Comparison of ENCODE assay signal across 31 mouse cellular contexts in the genomic region with DNA sequence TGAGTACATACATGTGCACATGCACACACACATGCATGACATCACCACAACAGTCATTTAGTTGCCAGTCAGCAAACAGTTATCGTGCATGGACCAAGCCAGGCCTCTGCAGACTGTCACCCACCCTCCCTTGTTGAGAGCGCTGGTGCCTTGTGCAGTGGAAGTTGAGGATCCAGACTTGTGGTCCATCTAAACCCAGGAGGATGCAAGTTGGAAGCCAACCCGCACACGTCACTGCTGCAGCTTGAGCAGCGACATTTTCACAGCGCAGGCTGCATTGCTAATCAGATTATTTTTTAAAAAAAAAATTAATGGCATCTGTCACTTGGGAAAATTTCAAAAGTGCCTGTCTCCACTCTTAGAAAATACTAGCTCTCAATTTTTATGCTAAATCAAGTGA.
A peak's percentile ranks its signal among the peaks of the same experiment; 100 is the strongest.
DNase-seq lines count a peak whose midpoint lies in the region; ATAC-seq and TF ChIP-seq lines count a peak whose summit lies in the region.
"Had no signal": no experiment of that assay in that cellular context is flagged by ENCODE, and none has a peak within 500 bp of the region (broad histone marks: within the 10 kb centered on the region; RNA-seq: fewer than 3 reads in every experiment).

No protein-coding gene starts in this region.

- no peak overlapping the region for H3K4me2 ChIP-seq in forebrain, embryonic 16.5 days (ENCODE audit: low read length)
- no peak overlapping the region for H3K4me2 ChIP-seq in midbrain, embryonic 14.5 days (ENCODE audit: low read length)
- no peak overlapping the region for H3K4me2 ChIP-seq in neural tube, embryonic 14.5 days (ENCODE audit: low read depth, low read length)
- no peak overlapping the region for H3K4me2 ChIP-seq in lung, postnatal 0 days (replicated peaks; ENCODE audit: low read depth, low read length)
- H3K4me2 ChIP-seq: heart, embryonic 12.5 days; intestine, embryonic 15.5 days; limb, embryonic 15.5 days; liver, embryonic 13.5 days; midbrain, embryonic 12.5 days had no signal

- H3K9me3 ChIP-seq in forebrain, embryonic 16.5 days (ENCODE audit: control insufficient read depth, low read length) = no peaks in the 10 kb centered on the region
- no peaks in the 10 kb centered on the region for H3K9me3 ChIP-seq in forebrain, embryonic 10.5 days
- H3K9me3 ChIP-seq in megakaryocyte, embryonic 14.5 days = no peaks in the 10 kb centered on the region
- H3K9me3 ChIP-seq in midbrain, embryonic 14.5 days (ENCODE audit: control insufficient read depth, low read length) = no peaks in the 10 kb centered on the region
- no peaks in the 10 kb centered on the region for H3K9me3 ChIP-seq in neural tube, embryonic 14.5 days (ENCODE audit: control insufficient read depth, low read length)
- H3K9me3 ChIP-seq in lung, postnatal 0 days (ENCODE audit: low read length) = no peaks in the 10 kb centered on the region
- H3K9me3 ChIP-seq: heart, embryonic 12.5 days; intestine, embryonic 15.5 days; limb, embryonic 10.5 days; limb, embryonic 15.5 days; liver, embryonic 13.5 days; midbrain, embryonic 12.5 days had no signal

- TF ChIP-seq EP300 in lung, postnatal 0 days (IDR thresholded peaks at IDR 0.05) = no peak

- TF ChIP-seq CTCF in lung, postnatal 0 days (IDR thresholded peaks at IDR 0.05) = no peak

- ATAC-seq in forebrain, embryonic 16.5 days = peak; percentile 22
- no peak for ATAC-seq in megakaryocyte, adult 5-6 weeks (ENCODE audit: poor library complexity, severe bottlenecking)
- no peak for ATAC-seq in midbrain, embryonic 14.5 days (ENCODE audit: low FRiP score, low TSS enrichment)
- peak; percentile 38; the same call in 1 of the 2 replicates for ATAC-seq in neural tube, embryonic 14.5 days (ENCODE audit: low read depth)
- ATAC-seq in lung, postnatal 0 days = no peak
- ATAC-seq: CD4-positive, CD25-positive, alpha-beta regulatory T cell, adult 4 months; hindbrain, embryonic 16.5 days; intestine, embryonic 15.5 days had no signal

- no peak overlapping the region for H3K4me3 ChIP-seq in forebrain, embryonic 16.5 days (replicated peaks; ENCODE audit: low read length)
- H3K4me3 ChIP-seq in forebrain, embryonic 10.5 days = no peak overlapping the region
- peak overlapping the region; percentile 35 for H3K4me3 ChIP-seq in megakaryocyte, embryonic 14.5 days (replicated peaks)
- H3K4me3 ChIP-seq in midbrain, embryonic 14.5 days (replicated peaks; ENCODE audit: low read depth, low read length) = no peak overlapping the region
- no peak overlapping the region for H3K4me3 ChIP-seq in neural tube, embryonic 14.5 days (ENCODE audit: low read depth, low read length)
- no peak overlapping the region for H3K4me3 ChIP-seq in lung, postnatal 0 days (ENCODE audit: low read depth, low read length)
- H3K4me3 ChIP-seq: erythroblast, embryonic 14.5 days; heart, adult 2 months; heart, embryonic 12.5 days; intestine, embryonic 15.5 days; layer of hippocampus, adult 2 months; limb, embryonic 10.5 days; limb, embryonic 15.5 days; liver, embryonic 13.5 days; midbrain, embryonic 12.5 days; myocyte had no signal

- no peaks in the 10 kb centered on the region for H3K36me3 ChIP-seq in forebrain, embryonic 16.5 days (ENCODE audit: control insufficient read depth, insufficient read depth)
- no peaks in the 10 kb centered on the region for H3K36me3 ChIP-seq in forebrain, embryonic 10.5 days (replicated peaks)
- no peaks in the 10 kb centered on the region for H3K36me3 ChIP-seq in megakaryocyte, embryonic 14.5 days (replicated peaks; ENCODE audit: low read length)
- H3K36me3 ChIP-seq in midbrain, embryonic 14.5 days (ENCODE audit: control insufficient read depth, insufficient read depth, low read length) = no peaks in the 10 kb centered on the region
- no peaks in the 10 kb centered on the region for H3K36me3 ChIP-seq in neural tube, embryonic 14.5 days (ENCODE audit: control insufficient read depth, insufficient read depth, low read length)
- no peaks in the 10 kb centered on the region for H3K36me3 ChIP-seq in lung, postnatal 0 days (ENCODE audit: insufficient read depth, low read length)
- H3K36me3 ChIP-seq: heart, embryonic 12.5 days; intestine, embryonic 15.5 days; limb, embryonic 10.5 days; limb, embryonic 15.5 days; liver, embryonic 13.5 days; midbrain, embryonic 12.5 days had no signal

- peaks cover 10% of the 10 kb centered on the region for H3K4me1 ChIP-seq in forebrain, embryonic 16.5 days (replicated peaks; ENCODE audit: control insufficient read depth, insufficient read depth, low read length)
- H3K4me1 ChIP-seq in forebrain, embryonic 10.5 days = no peaks in the 10 kb centered on the region
- no peaks in the 10 kb centered on the region for H3K4me1 ChIP-seq in megakaryocyte, embryonic 14.5 days
- peaks cover 48% of the 10 kb centered on the region for H3K4me1 ChIP-seq in midbrain, embryonic 14.5 days (ENCODE audit: control insufficient read depth, insufficient read depth, low read length)
- H3K4me1 ChIP-seq in neural tube, embryonic 14.5 days (ENCODE audit: control insufficient read depth, insufficient read depth, low read length) = peaks cover 18% of the 10 kb centered on the region
- no peaks in the 10 kb centered on the region for H3K4me1 ChIP-seq in lung, postnatal 0 days (ENCODE audit: insufficient read depth, low read depth, low read length)
- H3K4me1 ChIP-seq: intestine, embryonic 15.5 days; limb, embryonic 15.5 days; liver, embryonic 13.5 days had no signal

- no peaks in the 10 kb centered on the region for H3K27me3 ChIP-seq in forebrain, embryonic 16.5 days (replicated peaks; ENCODE audit: control insufficient read depth, insufficient read depth, low read length)
- peaks cover 24% of the 10 kb centered on the region for H3K27me3 ChIP-seq in forebrain, embryonic 10.5 days (ENCODE audit: poor library complexity, severe bottlenecking)
- H3K27me3 ChIP-seq in megakaryocyte, embryonic 14.5 days (replicated peaks) = peaks cover 15% of the 10 kb centered on the region
- H3K27me3 ChIP-seq in midbrain, embryonic 14.5 days (ENCODE audit: control insufficient read depth, insufficient read depth, low read length) = no peaks in the 10 kb centered on the region
- no peaks in the 10 kb centered on the region for H3K27me3 ChIP-seq in neural tube, embryonic 14.5 days (ENCODE audit: control insufficient read depth, insufficient read depth, low read length)
- no peaks in the 10 kb centered on the region for H3K27me3 ChIP-seq in lung, postnatal 0 days (replicated peaks; ENCODE audit: insufficient read depth, low read length)
- H3K27me3 ChIP-seq: heart, embryonic 12.5 days; intestine, embryonic 15.5 days; liver, embryonic 13.5 days had no signal

- WGBS in forebrain, embryonic 16.5 days = 66% methylated on average over 6 of the region's 6 CpGs
- WGBS in forebrain, embryonic 10.5 days = 91% methylated on average over 6 of the region's 6 CpGs
- 45% methylated on average over 6 of the region's 6 CpGs for WGBS in midbrain, embryonic 14.5 days
- 60% methylated on average over 6 of the region's 6 CpGs for WGBS in neural tube, embryonic 14.5 days
- 94% methylated on average over 6 of the region's 6 CpGs for WGBS in lung, postnatal 0 days

- H3K9ac ChIP-seq in forebrain, embryonic 16.5 days (replicated peaks; ENCODE audit: low read depth, low read length) = no peak overlapping the region
- no peak overlapping the region for H3K9ac ChIP-seq in midbrain, embryonic 14.5 days (replicated peaks; ENCODE audit: low read length)
- no peak overlapping the region for H3K9ac ChIP-seq in neural tube, embryonic 14.5 days (replicated peaks; ENCODE audit: low read depth, low read length)
- H3K9ac ChIP-seq in lung, postnatal 0 days (replicated peaks; ENCODE audit: low read depth) = no peak overlapping the region
- H3K9ac ChIP-seq: heart, embryonic 12.5 days; intestine, embryonic 15.5 days; limb, embryonic 15.5 days; liver, embryonic 13.5 days; midbrain, embryonic 12.5 days had no signal

- H3K27ac ChIP-seq in forebrain, embryonic 16.5 days (ENCODE audit: low read length) = no peak overlapping the region
- H3K27ac ChIP-seq in forebrain, embryonic 10.5 days = no peak overlapping the region
- no peak overlapping the region for H3K27ac ChIP-seq in midbrain, embryonic 14.5 days (replicated peaks; ENCODE audit: low read depth, low read length)
- H3K27ac ChIP-seq in neural tube, embryonic 14.5 days (ENCODE audit: low read depth, low read length) = no peak overlapping the region
- no peak overlapping the region for H3K27ac ChIP-seq in lung, postnatal 0 days (ENCODE audit: low read length)
- H3K27ac ChIP-seq: heart, adult 2 months; intestine, embryonic 15.5 days; layer of hippocampus, adult 2 months; limb, embryonic 10.5 days; limb, embryonic 15.5 days; liver, embryonic 13.5 days; macrophage; midbrain, embryonic 12.5 days had no signal

- DNase-seq in forebrain, embryonic 10.5 days (ENCODE audit: extremely low spot score, low spot score) = no peak
- DNase-seq in midbrain, embryonic 14.5 days = peak; percentile 30
- DNase-seq in lung, postnatal 0 days (ENCODE audit: low spot score) = no peak
- DNase-seq: adrenal gland, postnatal 14 days; cerebellum, adult 11-12 months; gastrocnemius, postnatal 36 days; heart, adult 2 months; heart, postnatal 4 days; kidney, adult 2 months; kidney, postnatal 36 days; liver, embryonic 13.5 days; lung, adult 18-20 months; lung, postnatal 10 days; right cerebral cortex, adult 18-20 months; spleen, adult 18-20 months; thymus, postnatal 14 days had no signal

Comparison
In these comparisons a context has a peak if more than half of its experiments do, and no peak if none do; other contexts are left out.
1. ATAC-seq: peak in forebrain, embryonic 16.5 days (single experiment) and neural tube, embryonic 14.5 days (single experiment); none in megakaryocyte, adult 5-6 weeks (single experiment), midbrain, embryonic 14.5 days (single experiment) and lung, postnatal 0 days (single experiment).